Comparison of ENCODE assay signal across 8 mouse cellular contexts in the genomic region with DNA sequence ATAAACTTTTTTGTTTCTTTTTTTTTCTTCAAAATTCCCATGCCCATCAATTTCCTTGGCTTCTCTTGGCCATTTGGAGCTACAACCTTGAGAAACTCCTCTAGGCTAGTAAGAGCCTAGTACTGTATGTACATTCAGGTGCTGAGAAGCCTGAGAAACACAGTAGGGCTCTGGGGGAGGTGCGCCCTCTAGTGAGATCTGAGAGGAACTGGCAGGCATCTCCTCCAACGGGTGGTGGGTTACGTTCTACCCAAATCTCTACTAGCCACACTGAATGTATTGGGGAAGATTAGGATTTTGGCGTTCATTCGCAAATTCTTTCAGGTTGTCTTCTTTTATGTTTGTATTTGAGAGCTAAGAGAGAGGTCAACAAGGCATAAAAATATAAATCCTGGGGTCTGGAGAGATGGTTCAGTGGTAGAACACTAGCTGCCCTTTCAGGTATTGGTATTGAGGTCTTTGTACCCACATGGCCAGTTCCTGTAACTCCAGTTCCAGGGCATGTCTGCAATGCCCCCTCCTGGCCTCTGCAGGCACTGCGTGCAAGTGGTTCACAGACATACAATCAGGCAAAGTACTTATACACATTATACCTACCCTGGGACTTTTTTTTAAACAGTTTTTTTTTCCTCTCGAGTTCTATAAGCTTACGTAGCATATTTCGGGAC. TPM values are rescaled to one million over a fixed set of nuclear protein-coding genes. Genes with fewer than 3 reads are reported as not detected.
DNase-seq lines count a peak whose midpoint lies in the region; TF ChIP-seq lines count a peak whose summit lies in the region.
"Had no signal": no experiment of that assay in that cellular context is flagged by ENCODE, and none has a peak within 500 bp of the region (broad histone marks: within the 10 kb centered on the region; RNA-seq: fewer than 3 reads in every experiment).

No protein-coding gene starts in this region.

- peak; percentile 73 for TF ChIP-seq RAD21 in CH12.LX (IDR thresholded peaks at IDR 0.05; ENCODE audit: low read depth, low read length)

- in situ Hi-C loops in CH12.LX (cut with MboI; ENCODE audit: low pct_ligation_motif_present, low pct_unique_long_range_greater_than_20kb, low sequenced_read_pairs): loop anchor here (10.0 kb wide), 1 partner anchor 238 kb away; no protein-coding TSS in a partner anchor

- dilution Hi-C loops in CH12.LX (cut with MboI; ENCODE audit: extremely low pct_ligation_motif_present, extremely low pct_unique_long_range_greater_than_20kb, low sequenced_read_pairs): no loop called here

- no peak overlapping the region for H3K27ac ChIP-seq in CH12.LX (ENCODE audit: insufficient read depth, low read depth)

- peaks cover 36% of the 10 kb centered on the region for H3K27me3 ChIP-seq in CH12.LX (replicated peaks)

- TF ChIP-seq EP300 in CH12.LX (IDR thresholded peaks at IDR 0.05; ENCODE audit: low read length): no peak

- H3K4me1 ChIP-seq in CH12.LX (ENCODE audit: control insufficient read depth in 1 of 2, insufficient read depth in 2 of 2): no peaks in the 10 kb centered on the region

- no peak overlapping the region for H3K9ac ChIP-seq in CH12.LX (ENCODE audit: insufficient read depth, low read depth)

- H3K4me3 ChIP-seq in CH12.LX (replicated peaks in 1 of 3; ENCODE audit: low read depth in 2 of 3, low read length in 2 of 3, poor library complexity in 1 of 3): no peak overlapping the region

- peak; percentile 79 to 83 for TF ChIP-seq CTCF in CH12.LX (conservative IDR thresholded peaks at IDR 0.05 in 1 of 2, IDR thresholded peaks at IDR 0.05 in 1 of 2; ENCODE audit: low read depth in 2 of 2, low read length in 2 of 2)

- no peaks in the 10 kb centered on the region for H3K36me3 ChIP-seq in CH12.LX (replicated peaks in 1 of 2; ENCODE audit: control insufficient read depth in 1 of 2, insufficient read depth in 1 of 2, low read length in 1 of 2)

- no peaks in the 10 kb centered on the region for H3K79me2 ChIP-seq in CH12.LX (replicated peaks; ENCODE audit: control insufficient read depth, extremely low read depth, insufficient read depth, poor library complexity, severe bottlenecking)

- no peak for TF ChIP-seq POLR2A in CH12.LX (IDR thresholded peaks at IDR 0.05; ENCODE audit: low read depth, low read length)

- intact Hi-C loops in gastrocnemius, postnatal 14 days (cut with DNase I; ENCODE audit: low total_unique reads): loop anchor here (5.0 kb wide), 1 partner anchor 110 kb away; no protein-coding TSS in a partner anchor

- peaks cover 4% of the 10 kb centered on the region for H3K9me3 ChIP-seq in CH12.LX (replicated peaks; ENCODE audit: low read length)

- DNase-seq in CH12.LX (ENCODE audit: extremely low read depth): peak; percentile 80
- DNase-seq in T-cell, adult 2 months (ENCODE audit: low spot score): peak; percentile 73
- DNase-seq in cerebellum, postnatal 14 days: peak; percentile 85 to 86
- DNase-seq in gastrocnemius, postnatal 14 days: peak; percentile 43
- peak; percentile 73 to 84 for DNase-seq in kidney, postnatal 36 days
- peak; percentile 59 for DNase-seq in lung, postnatal 25 days (ENCODE audit: low spot score)
- peak; percentile 78 to 86 for DNase-seq in right cerebral cortex, postnatal 10 days (ENCODE audit: low spot score in 2 of 2)

- H3K4me2 ChIP-seq in CH12.LX (ENCODE audit: insufficient read depth, low read depth, poor library complexity, severe bottlenecking): peak overlapping the region; percentile 26; the same call in 1 of the 2 replicates

TF ChIP-seq in CH12.LX, 34 proteins besides CTCF, POLR2A, EP300 and RAD21:
- TF ChIP-seq MEF2A (IDR thresholded peaks at IDR 0.05; ENCODE audit: borderline replicate concordance, low read depth, low read length) (no peak; the same call in 1 of the 2 replicates), MAX (IDR thresholded peaks at IDR 0.05; ENCODE audit: low read length) (no peak), JUND (conservative IDR thresholded peaks at IDR 0.05; ENCODE audit: low read depth, low read length) (no peak), MXI1 (IDR thresholded peaks at IDR 0.05; ENCODE audit: low read depth, low read length) (no peak; the same call in 1 of the 2 replicates), ETS1 (conservative IDR thresholded peaks at IDR 0.05; ENCODE audit: low read depth, low read length) (no peak), ELF1 (IDR thresholded peaks at IDR 0.05; ENCODE audit: low read depth, low read length) (peak; percentile 63), POLR2AphosphoS2 (IDR thresholded peaks at IDR 0.05; ENCODE audit: low read depth, low read length) (no peak), MYC (IDR thresholded peaks at IDR 0.05; ENCODE audit: low read depth, low read length) (peak; percentile 73; the same call in 1 of the 2 replicates), KAT2A (IDR thresholded peaks at IDR 0.05; ENCODE audit: insufficient replicate concordance, low read length) (no peak), ZNF384 (IDR thresholded peaks at IDR 0.05; ENCODE audit: low read depth, low read length) (no peak; the same call in 1 of the 2 replicates), E2F4 (IDR thresholded peaks at IDR 0.05; ENCODE audit: insufficient replicate concordance, low read depth, low read length) (no peak), CHD1 (IDR thresholded peaks at IDR 0.05; ENCODE audit: low read depth, low read length) (no peak), NRF1 (IDR thresholded peaks at IDR 0.05; ENCODE audit: low read depth, low read length) (no peak), TBP (conservative IDR thresholded peaks at IDR 0.05; ENCODE audit: low read depth, low read length) (no peak), CHD2 (IDR thresholded peaks at IDR 0.05; ENCODE audit: low read length) (no peak), MAZ (IDR thresholded peaks at IDR 0.05; ENCODE audit: low read depth, low read length) (no peak), JUN (IDR thresholded peaks at IDR 0.05; ENCODE audit: insufficient read depth, low read depth, low read length) (no peak), NELFE (IDR thresholded peaks at IDR 0.05; ENCODE audit: low read depth, low read length) (no peak; the same call in 1 of the 2 replicates), GABPA (IDR thresholded peaks at IDR 0.05; ENCODE audit: insufficient replicate concordance, low read depth, low read length) (no peak), ZC3H11A (IDR thresholded peaks at IDR 0.05; ENCODE audit: low read depth, low read length) (no peak), ZMIZ1 (IDR thresholded peaks at IDR 0.05; ENCODE audit: low read depth, low read length) (no peak), MAFK (IDR thresholded peaks at IDR 0.05; ENCODE audit: insufficient replicate concordance, low read length) (no peak), SMC3 (IDR thresholded peaks at IDR 0.05; ENCODE audit: low read depth, low read length) (peak; percentile 72), ZKSCAN1 (IDR thresholded peaks at IDR 0.05; ENCODE audit: borderline replicate concordance, low read depth, low read length) (0 out of 2 replicates have a peak, but pooled peaks have one; percentile 13)

RNA-seq across cellular contexts. Expression of a gene that starts 4.0 kb away (rescaled TPM):
- total RNA-seq in CH12.LX (2012; rRNA removed): not detected in 2 replicates
- not detected in 2 replicates for total RNA-seq in CH12.LX (2014; rRNA removed)
- polyA plus RNA-seq in CH12.LX (2012; ENCODE audit: insufficient read length, low read depth): not detected in 2 replicates
- total RNA-seq in gastrocnemius, postnatal 14 days (2021): not detected
- polyA plus RNA-seq: lung, embryonic 16.5 days had no signal

RNA-seq across cellular contexts. Expression of a gene that starts 4.5 kb away (rescaled TPM):
- total RNA-seq in CH12.LX (2012; rRNA removed): not detected in 2 replicates
- total RNA-seq in CH12.LX (2014; rRNA removed): not detected in 2 replicates
- not detected in 2 replicates for polyA plus RNA-seq in CH12.LX (2012; ENCODE audit: insufficient read length, low read depth)
- under 1 TPM; 0.13 to 0.18 TPM for total RNA-seq in gastrocnemius, postnatal 14 days (2021)
- polyA plus RNA-seq: lung, embryonic 16.5 days had no signal

RNA-seq across cellular contexts. Expression of a gene that starts 10.8 kb away (rescaled TPM):
- not detected in 2 replicates for total RNA-seq in CH12.LX (2012; rRNA removed)
- total RNA-seq in CH12.LX (2014; rRNA removed): not detected in 2 replicates
- not detected in 2 replicates for polyA plus RNA-seq in CH12.LX (2012; ENCODE audit: insufficient read length, low read depth)
- total RNA-seq in gastrocnemius, postnatal 14 days (2021): under 1 TPM; 0.42 to 0.53 TPM

RNA-seq across cellular contexts. Expression of a gene that starts 12.8 kb away (rescaled TPM):
- total RNA-seq in CH12.LX (2012; rRNA removed) (not detected in 2 replicates), CH12.LX (2014; rRNA removed) (not detected in 2 replicates)
- not detected in 2 replicates for polyA plus RNA-seq in CH12.LX (2012; ENCODE audit: insufficient read length, low read depth)
- under 1 TPM; 0.27 to 0.45 TPM for total RNA-seq in gastrocnemius, postnatal 14 days (2021)
